Mouse (Mus musculus): ENCODE data around the gene Gng12. TPM values are rescaled to one million over a fixed set of nuclear protein-coding genes. Genes with fewer than 3 reads are reported as not detected.
A peak's percentile ranks its signal among the peaks of the same experiment; 100 is the strongest.

The Gng12 gene
- polyA plus RNA-seq, 1 experiment from 2014 or later: 166 TPM

DNA sequence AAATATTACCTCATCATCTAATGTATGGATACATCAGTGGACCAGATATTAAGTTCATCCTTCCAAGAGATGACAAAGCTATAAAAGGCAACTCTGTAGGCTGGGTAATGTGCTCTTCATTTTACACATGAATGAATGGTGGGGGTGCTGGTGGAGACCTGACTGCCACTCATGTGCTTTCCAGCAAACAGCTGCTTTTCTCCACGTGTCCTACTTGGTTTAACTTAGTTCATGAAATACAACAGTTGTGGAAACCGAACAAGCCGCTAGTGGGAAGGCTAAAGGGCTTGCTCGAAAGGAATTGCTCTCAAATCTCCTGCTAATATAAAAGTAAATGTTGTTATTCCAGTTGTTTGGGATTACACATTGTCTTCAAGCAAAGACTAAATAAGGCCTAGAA is 137.4 kb downstream of the Gng12 start:
- DNase-seq (ENCODE audit: low spot score) (no peak), ATAC-seq (ENCODE audit: low FRiP score, low TSS enrichment) (no peak)
- 74% methylated on average over 4 of the region's 4 CpGs for WGBS
- no peaks in the 10 kb centered on the region for H3K9me3 ChIP-seq (ENCODE audit: control insufficient read depth, low read length)
- TF ChIP-seq CTCF (IDR thresholded peaks at IDR 0.05; ENCODE audit: low read depth) (no peak), EP300 (optimal IDR thresholded peaks at IDR 0.05) (no peak)
- no peak overlapping the region for H3K27ac ChIP-seq (replicated peaks)
- no peaks in the 10 kb centered on the region for H3K36me3 ChIP-seq (ENCODE audit: control insufficient read depth, insufficient read depth, low read length)
- H3K9ac ChIP-seq (ENCODE audit: low read length): no peak overlapping the region
- no peaks in the 10 kb centered on the region for H3K4me1 ChIP-seq (replicated peaks; ENCODE audit: control insufficient read depth, insufficient read depth)
- H3K4me2 ChIP-seq (replicated peaks; ENCODE audit: low read depth): no peak overlapping the region
- no peaks in the 10 kb centered on the region for H3K27me3 ChIP-seq (ENCODE audit: control insufficient read depth, insufficient read depth, low read length)
- H3K4me3 ChIP-seq (ENCODE audit: low read depth, low read length): no peak overlapping the region

- Histone ChIP-seq H3K9ac (ENCODE audit: low read length) (no peak overlapping the region), H3K9me3 (ENCODE audit: control insufficient read depth, low read length) (no peaks in the 10 kb centered on the region), H3K4me1 (replicated peaks; ENCODE audit: control insufficient read depth, insufficient read depth) (no peaks in the 10 kb centered on the region), H3K36me3 (ENCODE audit: control insufficient read depth, insufficient read depth, low read length) (no peaks in the 10 kb centered on the region), H3K4me2 (replicated peaks; ENCODE audit: low read depth) (no peak overlapping the region), H3K27ac (replicated peaks) (no peak overlapping the region), H3K4me3 (ENCODE audit: low read depth, low read length) (no peak overlapping the region), H3K27me3 (ENCODE audit: control insufficient read depth, insufficient read depth, low read length) (no peaks in the 10 kb centered on the region)
- TF ChIP-seq CTCF (IDR thresholded peaks at IDR 0.05; ENCODE audit: low read depth) (no peak), EP300 (optimal IDR thresholded peaks at IDR 0.05) (no peak)
- no peak for ATAC-seq (ENCODE audit: low FRiP score, low TSS enrichment)
- no peak for DNase-seq (ENCODE audit: low spot score)
- 63% methylated on average over 7 of the region's 7 CpGs for WGBS
Observed at GRCm38 (mm10) chr6:67034331-67035130, 138.3 kb downstream of the Gng12 start.

DNA sequence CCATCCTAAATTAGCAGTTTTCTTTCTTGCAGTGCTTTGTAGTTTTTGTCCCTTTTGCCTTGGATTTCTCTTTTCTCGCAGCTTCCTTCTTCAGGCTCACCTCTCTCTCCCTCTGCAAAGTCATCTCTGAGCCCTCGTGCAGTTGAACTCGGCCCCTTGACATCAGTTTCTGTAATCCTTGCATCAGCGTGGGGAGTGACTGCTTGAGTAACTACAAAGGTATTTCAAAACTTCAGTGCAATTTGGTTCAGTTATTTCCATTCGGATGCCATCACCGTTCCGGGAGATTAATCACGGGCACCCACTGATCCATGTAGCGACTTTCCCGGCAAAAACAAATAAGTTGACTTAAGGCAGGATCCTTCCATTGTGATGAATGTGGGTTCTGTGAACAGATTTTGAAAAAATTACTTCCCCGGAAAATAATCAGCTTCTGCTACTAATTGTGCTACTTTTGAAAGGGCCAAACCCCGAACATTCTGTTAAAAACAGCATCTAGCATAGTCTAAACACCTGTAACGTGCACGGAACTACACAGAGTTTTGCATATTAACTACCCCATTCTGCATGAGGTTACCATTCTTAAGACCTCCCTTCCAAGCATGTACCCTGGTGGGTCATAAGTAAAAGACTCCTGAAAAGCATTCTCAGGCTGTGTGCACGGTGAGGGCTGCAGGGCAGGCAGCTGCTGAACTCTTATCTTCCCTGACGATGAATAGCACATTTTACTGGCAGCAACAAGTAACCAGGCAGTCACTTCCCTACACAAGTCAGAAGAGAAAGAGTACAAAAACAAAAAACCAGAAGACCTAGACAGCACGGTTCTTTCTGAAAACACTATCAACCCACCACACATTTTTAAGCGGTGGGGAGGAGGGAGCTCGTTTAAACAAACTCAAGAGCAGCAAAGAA is 139.4 kb downstream of the Gng12 start:
- ATAC-seq (ENCODE audit: low FRiP score, low TSS enrichment) (no peak), DNase-seq (ENCODE audit: low spot score) (no peak)

DNA sequence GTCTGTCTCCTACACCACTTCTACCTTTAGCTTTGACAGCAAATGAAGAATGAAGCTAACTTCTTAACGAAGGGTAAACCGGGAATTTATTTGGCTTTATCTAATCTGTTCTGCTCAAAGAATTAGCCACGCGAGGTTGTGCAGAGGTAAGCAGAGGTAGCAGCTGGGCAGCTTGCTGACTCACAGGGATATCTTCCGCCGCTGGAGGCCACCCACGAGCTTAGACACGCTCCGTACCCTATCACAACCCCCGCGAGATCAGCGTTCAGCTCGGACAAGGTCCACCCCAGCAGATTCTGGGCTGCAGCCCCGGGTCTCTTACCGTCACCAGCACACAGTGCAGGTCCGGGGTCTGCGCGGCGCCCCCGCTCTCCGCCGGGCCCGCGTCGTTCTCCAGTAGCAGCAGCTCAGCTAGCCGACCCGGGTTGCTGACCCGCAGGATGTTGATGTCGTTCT is 140.2 kb downstream of the Gng12 start:
- H3K27ac ChIP-seq (replicated peaks): peak overlapping the region; percentile 95
- H3K27me3 ChIP-seq (ENCODE audit: control insufficient read depth, insufficient read depth, low read length): no peaks in the 10 kb centered on the region
- H3K9ac ChIP-seq (ENCODE audit: low read length): peak overlapping the region; percentile 89
- peak overlapping the region; percentile 76 for H3K4me2 ChIP-seq (replicated peaks; ENCODE audit: low read depth)
- peak overlapping the region; percentile 75 for H3K4me3 ChIP-seq (ENCODE audit: low read depth, low read length)
- no peaks in the 10 kb centered on the region for H3K9me3 ChIP-seq (ENCODE audit: control insufficient read depth, low read length)
- TF ChIP-seq CTCF (IDR thresholded peaks at IDR 0.05; ENCODE audit: low read depth): peak; percentile 80
- TF ChIP-seq EP300 (optimal IDR thresholded peaks at IDR 0.05): no peak
- ATAC-seq (ENCODE audit: low FRiP score, low TSS enrichment): peak; percentile 88
- peak; percentile 90 for DNase-seq (ENCODE audit: low spot score)
- H3K4me1 ChIP-seq (replicated peaks; ENCODE audit: control insufficient read depth, insufficient read depth): no peaks in the 10 kb centered on the region
- WGBS: under 1% methylated on average over 29 of the region's 29 CpGs
- H3K36me3 ChIP-seq (ENCODE audit: control insufficient read depth, insufficient read depth, low read length): no peaks in the 10 kb centered on the region

More for the DNA sequence above, 139.4 kb downstream of the Gng12 start:
- H3K36me3 ChIP-seq (ENCODE audit: control insufficient read depth, insufficient read depth, low read length): no peaks in the 10 kb centered on the region
- peak overlapping the region; percentile 56 for H3K27ac ChIP-seq (replicated peaks)
- WGBS: 19% methylated on average over 19 of the region's 19 CpGs
- H3K4me1 ChIP-seq (replicated peaks; ENCODE audit: control insufficient read depth, insufficient read depth): no peaks in the 10 kb centered on the region
- no peaks in the 10 kb centered on the region for H3K9me3 ChIP-seq (ENCODE audit: control insufficient read depth, low read length)
- peak overlapping the region; percentile 75 for H3K4me3 ChIP-seq (ENCODE audit: low read depth, low read length)
- TF ChIP-seq EP300 (optimal IDR thresholded peaks at IDR 0.05) (no peak), CTCF (IDR thresholded peaks at IDR 0.05; ENCODE audit: low read depth) (no peak)
- peak overlapping the region; percentile 76 for H3K4me2 ChIP-seq (replicated peaks; ENCODE audit: low read depth)
- H3K27me3 ChIP-seq (ENCODE audit: control insufficient read depth, insufficient read depth, low read length): no peaks in the 10 kb centered on the region
- H3K9ac ChIP-seq (ENCODE audit: low read length): peak overlapping the region; percentile 89

GRCm38 (mm10) chr6:67036837-67037628 is 140.8 kb downstream of the Gng12 start, which contains the start of gene Gadd45a:
TSS of gene Gadd45a (minus strand) at chr6:67037457.
- peak; percentile 98 for ATAC-seq (ENCODE audit: low FRiP score, low TSS enrichment)
- H3K4me3 ChIP-seq (ENCODE audit: low read depth, low read length): peak within 1 kb of the TSS; percentile 75

More at GRCm38 (mm10) chr6:67036837-67037628, 140.8 kb downstream of the Gng12 start, which contains the start of gene Gadd45a:
- peak; percentile 95 for DNase-seq (ENCODE audit: low spot score)
- Histone ChIP-seq H3K9me3 (ENCODE audit: control insufficient read depth, low read length) (no peaks in the 10 kb centered on the region), H3K27ac (replicated peaks) (peak within 1 kb of the TSS; percentile 95), H3K36me3 (ENCODE audit: control insufficient read depth, insufficient read depth, low read length) (no peaks in the 10 kb centered on the region), H3K9ac (ENCODE audit: low read length) (peak within 1 kb of the TSS; percentile 89), H3K27me3 (ENCODE audit: control insufficient read depth, insufficient read depth, low read length) (no peaks in the 10 kb centered on the region), H3K4me1 (replicated peaks; ENCODE audit: control insufficient read depth, insufficient read depth) (no peaks in the 10 kb centered on the region), H3K4me2 (replicated peaks; ENCODE audit: low read depth) (peak within 1 kb of the TSS; percentile 76)
- TF ChIP-seq CTCF (IDR thresholded peaks at IDR 0.05; ENCODE audit: low read depth) (peak; percentile 40), EP300 (optimal IDR thresholded peaks at IDR 0.05) (no peak)
- WGBS: under 1% methylated on average over 69 of the region's 69 CpGs

All from stomach, postnatal 0 days (tissue).